Mouse (Mus musculus) thymus, adult 2 months (tissue): ENCODE measurements at regions not wholly inside any gene's neighbourhood (a gene's known extent, or its start where the extent isn't known, plus 50 kb on each side); places are given as distances from the start of the nearest gene placed in this dataset.

Source experiments
- CTCF ChIP-seq: fragments of 200-500 bp; IDR thresholded peaks from 2 replicates; pipeline ENCODE4 v1.5.1; 2012; ENCODE audit warnings: mild to moderate bottlenecking, control low read depth, low read length, moderate library complexity, borderline replicate concordance; ENCODE audit not compliant: control insufficient read depth, poor library complexity, insufficient read depth; ENCODE audit errors: extremely low read depth
- POLR2A ChIP-seq: fragments of 200-500 bp; IDR thresholded peaks from 2 replicates; pipeline ENCODE4 v1.6.1; 2012; ENCODE audit warnings: mild to moderate bottlenecking, low read length, control low read depth, moderate library complexity; ENCODE audit not compliant: control insufficient read depth, poor library complexity, insufficient read depth; ENCODE audit errors: extremely low read depth

DNA sequence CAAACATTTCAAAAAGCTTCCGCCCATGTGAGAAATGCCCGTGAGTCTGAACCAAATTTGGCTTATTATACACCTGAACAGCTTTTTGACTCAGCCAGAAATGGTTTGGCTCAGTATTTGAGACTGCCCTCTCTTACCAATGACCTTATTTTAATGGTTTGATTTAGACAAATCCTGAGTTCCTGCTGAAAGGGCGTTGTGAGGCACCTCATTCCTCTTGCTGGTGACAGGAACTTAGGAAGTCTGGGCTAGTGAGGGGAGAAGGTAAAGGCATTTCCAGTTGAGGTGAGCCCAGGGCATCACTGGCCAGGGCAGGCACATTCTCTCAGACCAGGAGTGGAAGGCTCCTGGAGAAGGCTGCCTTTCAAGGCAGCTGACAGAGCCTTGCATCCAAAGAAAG, 396.1 kb downstream of the Hs3st3b1 start:
- TF ChIP-seq CTCF (no peak), POLR2A (no peak)
